Mouse (Mus musculus) liver, postnatal 0 days (tissue): ENCODE results near the gene Tlr13.

Experiments
- CTCF ChIP-seq: sonication (generic); IDR thresholded peaks from 2 replicates; pipeline ENCODE4 v1.5.1; 2016; ENCODE audit warnings: antibody characterized with exemption, low read depth
- EP300 ChIP-seq: IDR thresholded peaks from 2 replicates; pipeline ENCODE4 v1.6.1; 2016; ENCODE audit warnings: antibody characterized with exemption, low read depth, mild to moderate bottlenecking

- TF ChIP-seq EP300 (peak; percentile 69), CTCF (no peak)
Observed at GRCm38 (mm10) chrX:106154180-106154586, 11.2 kb downstream of the Tlr13 start.
